Mouse (Mus musculus): ENCODE results near the gene Gm3238.

DNA sequence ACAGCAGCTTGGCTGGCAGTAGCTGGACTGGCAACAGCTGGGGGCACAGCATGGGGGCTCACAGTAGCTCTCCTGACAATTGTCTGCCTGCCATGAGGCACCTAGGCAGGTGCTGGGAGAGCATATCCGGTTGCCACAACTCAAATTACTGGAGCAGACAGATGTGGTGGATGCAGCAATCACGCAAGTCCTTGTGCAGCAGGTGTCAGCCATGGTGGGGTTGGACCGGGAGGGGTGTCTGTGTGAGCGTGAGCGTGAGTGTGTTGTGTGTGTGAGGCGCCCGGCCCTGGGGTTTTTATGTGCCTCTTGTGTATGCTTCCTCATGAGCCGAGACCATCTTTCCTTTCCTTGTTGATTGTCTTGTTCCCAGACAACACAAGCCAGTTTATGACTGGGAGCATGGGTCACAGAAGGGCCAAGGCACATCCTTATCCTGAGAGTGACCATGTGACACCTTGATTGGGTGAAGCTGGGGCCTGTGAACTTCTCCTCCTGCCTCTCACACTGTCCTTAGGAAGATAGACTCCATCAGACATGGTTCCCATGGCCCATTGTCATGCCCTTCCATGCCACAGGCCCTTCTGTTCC is 27.9 kb upstream of the Gm3238 start, which contains the start of gene Gm19668:
- no peak for TF ChIP-seq EP300 (IDR thresholded peaks at IDR 0.05; ENCODE audit: low read depth)
- TF ChIP-seq CTCF (IDR thresholded peaks at IDR 0.05; ENCODE audit: low read depth): no peak

Data from liver, embryonic 14.5 days (tissue).